Mouse (Mus musculus) spleen, adult 2 months (tissue): Measurements from ENCODE around the gene Adamts20. TPM values are rescaled to one million over a fixed set of nuclear protein-coding genes. Genes with fewer than 3 reads are reported as not detected.

ENCODE experiments used
- DNase-seq, 2 experiments: peaks; one replicate each; pipeline versions ENCODE4 v3.0.0 to v3.0.0-alpha.2; 2012 to 2021; ENCODE audit warnings: low spot score in 2 of 2, low read depth in 1 of 2
- H3K27ac ChIP-seq: fragments of 200-500 bp; 2 replicates; pipeline ENCODE4 v1.5.1; 2012; ENCODE audit warnings: low read length, inconsistent platforms; ENCODE audit not compliant: insufficient read depth
- H3K27me3 ChIP-seq: fragments of 200-500 bp; 2 replicates; pipeline ENCODE4 v1.6.1; 2012; ENCODE audit warnings: mild to moderate bottlenecking, moderate library complexity, low read length, inconsistent platforms; ENCODE audit not compliant: control insufficient read depth, insufficient read depth
- H3K36me3 ChIP-seq: fragments of 200-500 bp; 2 replicates; pipeline ENCODE4 v1.6.1; 2012; ENCODE audit warnings: mild to moderate bottlenecking, low read length, inconsistent platforms; ENCODE audit not compliant: control insufficient read depth, insufficient read depth
- H3K4me1 ChIP-seq: fragments of 200-500 bp; 2 replicates; pipeline ENCODE4 v1.6.1; 2011; ENCODE audit warnings: inconsistent platforms; ENCODE audit not compliant: control insufficient read depth, insufficient read depth, insufficient read length
- H3K4me3 ChIP-seq: fragments of 200-500 bp; 2 replicates; pipeline ENCODE4 v1.5.1; 2011; ENCODE audit warnings: mild to moderate bottlenecking, inconsistent platforms; ENCODE audit not compliant: insufficient read depth, insufficient read length; ENCODE audit errors: extremely low read depth
- CTCF ChIP-seq: fragments of 200-500 bp; IDR thresholded peaks from 2 replicates; pipeline ENCODE4 v1.5.1; 2011; ENCODE audit warnings: mild to moderate bottlenecking, inconsistent platforms; ENCODE audit not compliant: insufficient read depth, insufficient read length, insufficient replicate concordance; ENCODE audit errors: extremely low read depth
- POLR2A ChIP-seq: fragments of 200-500 bp; IDR thresholded peaks from 2 replicates; pipeline ENCODE4 v1.6.1; 2011; ENCODE audit warnings: low read depth, low read length, inconsistent platforms
- WGBS: fragments of 180-500 bp; shearing (Covaris S2); methylation state at CpG from one replicate; pipeline ENCODE4 v1.1.7; 2018; 5-methylcytosine and 5-hydroxymethylcytosine counted together
- polyA plus RNA-seq: library from polyadenylated mRNA; depleted of rRNA; stranded (reverse); fragments of >200 nt; gene quantifications from 2 replicates; pipeline ENCODE4 v1.2.3, GENCODE M21; 2012; rRNA removed

The Adamts20 gene
- polyA plus RNA-seq, 1 experiment: 0.51 TPM

DNA sequence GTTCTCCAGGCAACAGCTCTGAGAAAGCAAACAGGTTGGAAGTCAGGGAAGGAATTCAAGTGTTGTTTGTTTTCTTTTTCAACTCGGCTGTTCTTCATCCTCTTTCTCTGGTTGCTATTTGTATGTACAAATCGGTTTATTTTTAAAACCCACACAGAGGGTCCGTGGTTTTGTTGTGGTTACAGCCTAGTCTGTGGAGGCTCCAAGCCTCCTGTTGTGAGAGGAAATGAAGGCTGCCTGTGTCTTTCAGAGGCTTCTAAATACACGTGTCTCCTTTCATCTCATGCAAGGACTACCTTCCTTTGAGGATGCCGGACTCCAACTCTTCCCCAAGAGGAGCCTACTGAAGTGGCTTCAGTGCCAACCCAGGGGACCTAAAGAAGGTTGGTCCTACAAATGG, 234.0 kb downstream of the Adamts20 start:
- no peaks in the 10 kb centered on the region for H3K4me1 ChIP-seq
- H3K36me3 ChIP-seq: no peaks in the 10 kb centered on the region
- TF ChIP-seq POLR2A (no peak), CTCF (no peak)
- H3K27me3 ChIP-seq: no peaks in the 10 kb centered on the region
- WGBS: 6% methylated on average over 5 of the region's 5 CpGs
- no peak for DNase-seq
- H3K27ac ChIP-seq: no peak overlapping the region
- no peak overlapping the region for H3K4me3 ChIP-seq

DNA sequence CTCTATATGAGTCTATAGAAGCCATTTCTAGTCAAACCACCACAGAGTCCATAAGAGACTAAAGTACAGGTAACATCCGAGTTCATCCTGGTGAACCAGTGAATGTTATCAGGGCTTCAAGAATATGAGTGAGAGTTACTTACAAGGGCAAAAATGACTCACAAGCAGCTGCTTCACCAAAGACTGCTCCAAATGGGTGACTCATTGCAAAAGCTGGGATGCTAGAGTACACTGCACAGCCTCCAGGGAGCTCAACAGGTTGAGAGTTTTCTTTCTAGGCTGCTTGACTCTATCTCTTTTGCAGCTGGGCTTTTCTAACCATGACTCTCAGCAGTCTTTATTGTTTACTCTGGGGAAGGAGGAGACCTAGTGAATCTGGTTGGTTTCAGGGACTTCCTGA, 237.8 kb downstream of the Adamts20 start:
- 83% methylated on average over 1 of the region's 1 CpGs for WGBS
- no peaks in the 10 kb centered on the region for H3K4me1 ChIP-seq
- no peaks in the 10 kb centered on the region for H3K36me3 ChIP-seq
- no peak overlapping the region for H3K4me3 ChIP-seq
- no peak overlapping the region for H3K27ac ChIP-seq
- no peaks in the 10 kb centered on the region for H3K27me3 ChIP-seq
- TF ChIP-seq CTCF (no peak), POLR2A (no peak)
- no peak for DNase-seq

DNA sequence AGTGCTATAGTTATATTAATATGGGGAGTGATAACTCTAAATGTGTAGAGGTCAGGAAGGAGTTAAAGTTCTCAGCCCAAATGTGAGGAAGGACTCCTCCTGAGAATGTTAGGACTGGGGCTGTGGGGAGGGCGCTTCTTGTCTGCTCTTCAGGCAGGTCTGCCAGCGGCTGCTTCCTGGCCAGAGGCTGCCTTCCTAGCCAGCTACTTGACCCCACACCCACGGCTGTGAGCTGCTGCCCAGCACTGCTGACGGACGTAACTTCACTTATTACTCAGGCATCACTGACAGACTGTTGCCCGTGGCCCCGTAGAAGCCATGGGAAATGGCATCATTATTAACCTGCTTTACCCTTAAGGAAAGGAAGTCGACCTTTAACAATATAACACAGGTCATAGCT, 242.1 kb downstream of the Adamts20 start:
- no peak overlapping the region for H3K27ac ChIP-seq
- H3K4me3 ChIP-seq: no peak overlapping the region
- 24% methylated on average over 8 of the region's 8 CpGs for WGBS
- peaks cover 3% of the 10 kb centered on the region; the same call in 1 of the 2 replicates for H3K4me1 ChIP-seq
- H3K27me3 ChIP-seq: no peaks in the 10 kb centered on the region
- no peaks in the 10 kb centered on the region for H3K36me3 ChIP-seq
- DNase-seq: no peak
- TF ChIP-seq CTCF (no peak), POLR2A (no peak)

DNA sequence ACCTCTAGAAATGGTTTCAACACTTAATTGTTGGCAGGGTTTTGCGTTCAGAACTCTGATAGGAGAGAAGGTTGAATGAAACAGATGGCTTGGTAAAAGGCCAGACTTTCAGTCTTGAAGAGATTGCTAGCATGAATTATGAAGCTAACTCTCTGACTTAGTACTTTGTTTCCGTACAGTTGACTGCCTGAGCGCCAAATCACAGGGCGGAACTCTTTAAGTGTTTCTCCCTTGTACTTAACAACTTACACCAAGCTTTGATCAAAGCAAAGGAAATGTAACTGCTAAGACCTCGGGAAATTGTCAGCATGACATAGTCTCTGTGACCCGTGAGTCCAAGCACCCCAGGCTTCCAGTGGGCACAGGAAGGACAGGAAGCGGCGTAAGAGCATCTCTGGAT, 244.5 kb downstream of the Adamts20 start:
- Histone ChIP-seq H3K27me3 (no peaks in the 10 kb centered on the region), H3K4me1 (peaks cover 3% of the 10 kb centered on the region; the same call in 1 of the 2 replicates), H3K4me3 (no peak overlapping the region), H3K27ac (no peak overlapping the region), H3K36me3 (no peaks in the 10 kb centered on the region)
- WGBS: 68% methylated on average over 8 of the region's 8 CpGs
- DNase-seq: no peak
- no peak for TF ChIP-seq POLR2A
- TF ChIP-seq CTCF: no peak

Other genes with a start within 250 kb of the Adamts20 start
- gene Pus7l, start 78.1 kb upstream of the Adamts20 start, polyA plus RNA-seq: 4.0 and 4.8 TPM in 2 replicates
- gene Irak4, start 78.2 kb upstream of the Adamts20 start, polyA plus RNA-seq: 15.6 and 16.4 TPM in 2 replicates
- 9.3 and 10.1 TPM in 2 replicates for gene Twf1, start 124.5 kb upstream of the Adamts20 start, polyA plus RNA-seq
- gene Tmem117, start 163.8 kb upstream of the Adamts20 start, polyA plus RNA-seq: not detected in 2 replicates